Comparison of ENCODE assay signal across 21 mouse cellular contexts in the genomic region with DNA sequence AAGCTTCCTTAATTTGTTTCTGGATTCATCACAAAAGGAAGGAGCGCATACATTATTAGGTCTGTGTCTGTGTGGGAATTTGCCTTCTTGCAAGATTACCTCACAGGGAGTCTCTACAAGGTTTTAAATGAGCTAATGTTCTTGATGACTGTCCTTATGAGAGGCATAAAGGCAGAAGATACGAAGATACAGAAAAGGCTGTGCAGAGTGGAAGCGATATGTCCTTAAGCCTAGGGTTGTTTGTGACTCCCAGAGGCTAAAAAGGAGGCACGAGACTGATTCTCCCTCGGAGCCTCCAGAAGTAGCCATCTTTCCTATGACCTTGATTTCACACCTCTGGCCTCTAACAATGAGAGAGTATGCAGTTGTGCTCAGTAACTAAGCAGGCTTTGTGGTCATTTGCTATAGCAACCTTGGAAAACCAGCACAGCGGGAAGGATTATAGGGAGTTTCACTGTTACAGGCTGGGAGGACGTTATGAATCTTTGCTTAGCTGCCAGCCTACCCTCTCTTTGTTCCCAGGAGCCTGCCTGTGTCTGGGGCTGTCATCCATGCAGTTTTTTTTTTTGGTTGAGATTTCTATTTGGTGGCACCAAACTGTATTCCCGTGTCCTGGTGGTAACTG.
A peak's percentile ranks its signal among the peaks of the same experiment; 100 is the strongest.
DNase-seq lines count a peak whose midpoint lies in the region; ATAC-seq and TF ChIP-seq lines count a peak whose summit lies in the region.
"Had no signal": no experiment of that assay in that cellular context is flagged by ENCODE, and none has a peak within 500 bp of the region (broad histone marks: within the 10 kb centered on the region; RNA-seq: fewer than 3 reads in every experiment).

No protein-coding gene starts in this region.

- no peaks in the 10 kb centered on the region for H3K9me3 ChIP-seq in hindbrain, embryonic 11.5 days (ENCODE audit: control insufficient read depth, low read length)
- H3K9me3 ChIP-seq in hindbrain, postnatal 0 days (ENCODE audit: low read length): no peaks in the 10 kb centered on the region
- H3K9me3 ChIP-seq in midbrain, embryonic 13.5 days: no peaks in the 10 kb centered on the region
- H3K9me3 ChIP-seq: embryonic facial prominence, embryonic 12.5 days had no signal

- no peaks in the 10 kb centered on the region for H3K27me3 ChIP-seq in hindbrain, embryonic 11.5 days (ENCODE audit: control insufficient read depth, insufficient read depth, low read length)
- no peaks in the 10 kb centered on the region for H3K27me3 ChIP-seq in hindbrain, postnatal 0 days (ENCODE audit: insufficient read depth, low read length)
- H3K27me3 ChIP-seq in midbrain, embryonic 13.5 days: no peaks in the 10 kb centered on the region
- H3K27me3 ChIP-seq: embryonic facial prominence, embryonic 12.5 days had no signal

- H3K36me3 ChIP-seq in hindbrain, embryonic 11.5 days (ENCODE audit: control insufficient read depth, insufficient read depth, low read length): no peaks in the 10 kb centered on the region
- H3K36me3 ChIP-seq in hindbrain, postnatal 0 days (ENCODE audit: insufficient read depth, low read length): no peaks in the 10 kb centered on the region
- H3K36me3 ChIP-seq in midbrain, embryonic 13.5 days: no peaks in the 10 kb centered on the region
- H3K36me3 ChIP-seq: embryonic facial prominence, embryonic 12.5 days; G1E had no signal

- no peak for TF ChIP-seq CTCF in hindbrain, postnatal 0 days (IDR thresholded peaks at IDR 0.05; ENCODE audit: low read depth)

- H3K4me1 ChIP-seq in hindbrain, embryonic 11.5 days (replicated peaks; ENCODE audit: control insufficient read depth, insufficient read depth, low read length): peaks cover 3% of the 10 kb centered on the region; the same call in 1 of the 2 replicates
- H3K4me1 ChIP-seq in hindbrain, postnatal 0 days (ENCODE audit: insufficient read depth, low read length): peaks cover 4% of the 10 kb centered on the region; the same call in 1 of the 2 replicates
- peaks cover 31% of the 10 kb centered on the region for H3K4me1 ChIP-seq in midbrain, embryonic 13.5 days (replicated peaks)

- peak; percentile 56 for ATAC-seq in hindbrain, embryonic 11.5 days (ENCODE audit: low FRiP score)
- no peak for ATAC-seq in hindbrain, postnatal 0 days
- ATAC-seq in midbrain, embryonic 13.5 days: peak; percentile 65
- ATAC-seq: forebrain, embryonic 16.5 days; liver, postnatal 0 days had no signal

- H3K27ac ChIP-seq in hindbrain, embryonic 11.5 days (ENCODE audit: low read depth, low read length): no peak overlapping the region
- no peak overlapping the region for H3K27ac ChIP-seq in hindbrain, postnatal 0 days
- no peak overlapping the region for H3K27ac ChIP-seq in midbrain, embryonic 13.5 days
- H3K27ac ChIP-seq: embryonic facial prominence, embryonic 12.5 days had no signal

- DNase-seq in hindbrain, embryonic 11.5 days (ENCODE audit: low spot score): peak; percentile 37
- no peak for DNase-seq in hindbrain, postnatal 0 days (ENCODE audit: low spot score)
- peak; percentile 7 for DNase-seq in Muller cell, postnatal 12 days (ENCODE audit: inconsistent ontology term)
- DNase-seq in ZHBTc4 (ENCODE audit: low read depth, low spot score): peak; percentile 21
- DNase-seq in gastrocnemius, postnatal 4 days (ENCODE audit: low spot score in 2 of 2): no peak
- no peak for DNase-seq in right cerebral cortex, adult 2 months (ENCODE audit: low spot score in 2 of 2)
- no peak for DNase-seq in frontal cortex, postnatal 10 days (ENCODE audit: low spot score in 2 of 2)
- DNase-seq: adrenal gland, adult 8-10 months; cerebellum, adult 18-20 months; cerebellum, postnatal 36 days; gastrocnemius, postnatal 14 days; kidney, adult 2 months; kidney, postnatal 36 days; liver; liver, postnatal 0 days; spleen, adult 18-20 months; thymus, adult 18-20 months had no signal

- no peak overlapping the region for H3K4me2 ChIP-seq in hindbrain, embryonic 11.5 days (replicated peaks; ENCODE audit: low read depth, low read length)
- no peak overlapping the region for H3K4me2 ChIP-seq in hindbrain, postnatal 0 days (ENCODE audit: low read depth, low read length)
- H3K4me2 ChIP-seq in midbrain, embryonic 13.5 days (replicated peaks): no peak overlapping the region
- H3K4me2 ChIP-seq: embryonic facial prominence, embryonic 12.5 days had no signal

- no peak overlapping the region for H3K9ac ChIP-seq in hindbrain, embryonic 11.5 days (ENCODE audit: low read depth, low read length)
- H3K9ac ChIP-seq in hindbrain, postnatal 0 days (replicated peaks; ENCODE audit: low read length): no peak overlapping the region
- H3K9ac ChIP-seq in midbrain, embryonic 13.5 days (replicated peaks): no peak overlapping the region
- H3K9ac ChIP-seq: embryonic facial prominence, embryonic 12.5 days; liver, postnatal 0 days had no signal

- H3K4me3 ChIP-seq in hindbrain, embryonic 11.5 days (ENCODE audit: low read depth, low read length): no peak overlapping the region
- no peak overlapping the region for H3K4me3 ChIP-seq in hindbrain, postnatal 0 days (ENCODE audit: low read length)
- H3K4me3 ChIP-seq in midbrain, embryonic 13.5 days (replicated peaks): no peak overlapping the region
- H3K4me3 ChIP-seq: embryonic facial prominence, embryonic 12.5 days had no signal

- WGBS in hindbrain, embryonic 11.5 days: 56% methylated on average over 8 of the region's 8 CpGs
- WGBS in hindbrain, postnatal 0 days: 30% methylated on average over 8 of the region's 8 CpGs
- WGBS in midbrain, embryonic 13.5 days: 39% methylated on average over 8 of the region's 8 CpGs

Comparison
In these comparisons a context has a peak if more than half of its experiments do, and no peak if none do; other contexts are left out.
1. DNase-seq: peak in hindbrain, embryonic 11.5 days (single experiment), Muller cell, postnatal 12 days (single experiment) and ZHBTc4 (single experiment); none in hindbrain, postnatal 0 days (single experiment), gastrocnemius, postnatal 4 days (0 of 2), right cerebral cortex, adult 2 months (0 of 2) and frontal cortex, postnatal 10 days (0 of 2).